Mouse (Mus musculus): ENCODE results near the gene Kmt2e. TPM values are rescaled to one million over a fixed set of nuclear protein-coding genes. Genes with fewer than 3 reads are reported as not detected.

Gene Kmt2e
- polyA plus RNA-seq, 1 experiment = 12.2 TPM

- no peaks in the 10 kb centered on the region for H3K27me3 ChIP-seq (ENCODE audit: control insufficient read depth, insufficient read depth, low read length)
- H3K36me3 ChIP-seq (ENCODE audit: control insufficient read depth, insufficient read depth, low read length) = peaks cover 69% of the 10 kb centered on the region
- H3K27ac ChIP-seq (ENCODE audit: insufficient read depth, low read depth, low read length) = no peak overlapping the region
- no peak overlapping the region for H3K4me3 ChIP-seq (ENCODE audit: low read depth, low read length)
- H3K4me1 ChIP-seq (ENCODE audit: control insufficient read depth, insufficient read depth, insufficient read length, low read length) = no peaks in the 10 kb centered on the region
- no peak for TF ChIP-seq CTCF (IDR thresholded peaks at IDR 0.05; ENCODE audit: extremely low read depth, insufficient read length, insufficient replicate concordance, low read depth, low read length)
- no peak for TF ChIP-seq POLR2A (IDR thresholded peaks at IDR 0.05; ENCODE audit: low read depth, low read length)
- 89% methylated on average over 16 of the region's 16 CpGs for WGBS
Measured at GRCm38 (mm10) chr5:23499257-23499656, 65.0 kb downstream of the Kmt2e start.

GRCm38 (mm10) chr5:23500715-23501114 is 66.5 kb downstream of the Kmt2e start:
- H3K36me3 ChIP-seq (ENCODE audit: control insufficient read depth, insufficient read depth, low read length) = peaks cover 60% of the 10 kb centered on the region
- no peaks in the 10 kb centered on the region for H3K4me1 ChIP-seq (ENCODE audit: control insufficient read depth, insufficient read depth, insufficient read length, low read length)
- TF ChIP-seq CTCF (IDR thresholded peaks at IDR 0.05; ENCODE audit: extremely low read depth, insufficient read length, insufficient replicate concordance, low read depth, low read length) (no peak), POLR2A (IDR thresholded peaks at IDR 0.05; ENCODE audit: low read depth, low read length) (no peak)
- no peak overlapping the region for H3K27ac ChIP-seq (ENCODE audit: insufficient read depth, low read depth, low read length)
- H3K4me3 ChIP-seq (ENCODE audit: low read depth, low read length) = no peak overlapping the region
- H3K27me3 ChIP-seq (ENCODE audit: control insufficient read depth, insufficient read depth, low read length) = no peaks in the 10 kb centered on the region
- WGBS = 89% methylated on average over 6 of the region's 6 CpGs

DNA sequence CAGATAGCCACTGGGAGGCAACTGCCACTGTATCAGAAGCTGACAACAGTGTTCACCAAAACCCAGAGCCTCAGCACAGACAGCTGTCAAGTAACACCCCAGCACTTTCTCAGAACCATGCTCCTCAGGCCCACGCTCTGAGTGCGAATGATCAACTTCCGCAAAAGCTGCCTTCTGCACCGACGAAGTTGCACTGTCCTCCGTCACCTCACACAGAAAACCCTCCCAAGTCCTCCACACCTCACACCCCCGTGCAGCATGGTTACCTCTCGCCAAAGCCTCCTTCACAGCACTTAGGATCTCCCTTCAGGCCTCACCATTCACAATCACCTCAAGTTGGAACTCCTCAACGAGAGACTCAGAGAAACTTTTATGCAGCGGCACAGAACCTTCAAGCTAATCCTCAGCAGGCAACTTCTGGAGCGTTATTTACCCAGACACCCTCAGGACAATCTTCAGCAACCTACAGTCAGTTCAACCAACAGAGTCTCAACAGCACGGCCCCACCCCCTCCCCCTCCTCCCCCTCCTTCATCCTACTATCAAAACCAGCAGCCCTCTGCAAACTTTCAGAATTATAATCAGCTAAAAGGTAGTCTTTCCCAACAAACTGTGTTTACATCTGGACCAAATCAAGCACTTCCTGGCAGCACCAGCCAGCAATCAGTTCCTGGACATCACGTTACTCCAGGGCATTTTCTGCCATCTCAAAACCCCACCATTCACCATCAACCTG is 67.5 kb downstream of the Kmt2e start:
- H3K27ac ChIP-seq (ENCODE audit: insufficient read depth, low read depth, low read length) = no peak overlapping the region
- no peaks in the 10 kb centered on the region for H3K4me1 ChIP-seq (ENCODE audit: control insufficient read depth, insufficient read depth, insufficient read length, low read length)
- TF ChIP-seq CTCF (IDR thresholded peaks at IDR 0.05; ENCODE audit: extremely low read depth, insufficient read length, insufficient replicate concordance, low read depth, low read length) (no peak), POLR2A (IDR thresholded peaks at IDR 0.05; ENCODE audit: low read depth, low read length) (no peak)
- WGBS = 79% methylated on average over 13 of the region's 13 CpGs
- H3K36me3 ChIP-seq (ENCODE audit: control insufficient read depth, insufficient read depth, low read length) = peaks cover 53% of the 10 kb centered on the region
- H3K27me3 ChIP-seq (ENCODE audit: control insufficient read depth, insufficient read depth, low read length) = no peaks in the 10 kb centered on the region
- no peak overlapping the region for H3K4me3 ChIP-seq (ENCODE audit: low read depth, low read length)

DNA sequence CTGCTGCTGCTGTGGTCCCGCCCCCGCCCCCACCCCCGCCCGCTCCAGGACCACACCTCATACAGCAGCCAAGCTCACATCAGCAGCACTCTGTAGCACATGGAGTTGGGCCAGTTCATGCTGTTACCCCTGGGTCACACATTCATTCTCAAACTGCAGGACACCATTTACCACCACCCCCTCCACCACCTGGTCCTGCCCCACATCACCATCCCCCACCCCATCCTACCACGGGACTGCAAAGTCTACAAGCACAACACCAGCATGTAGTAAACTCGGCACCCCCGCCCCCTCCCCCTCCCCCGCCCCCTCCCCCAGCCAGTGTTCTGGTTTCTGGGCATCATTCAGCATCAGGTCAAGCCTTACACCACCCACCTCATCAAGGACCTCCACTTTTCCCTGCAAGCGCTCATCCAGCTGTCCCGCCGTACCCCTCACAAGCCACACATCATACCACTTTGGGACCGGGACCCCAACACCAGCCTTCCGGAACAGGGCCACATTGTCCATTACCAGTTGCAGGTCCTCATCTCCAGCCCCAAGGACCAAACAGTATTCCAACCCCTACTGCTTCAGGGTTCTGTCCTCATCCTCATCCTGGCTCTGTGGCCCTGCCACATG is 68.2 kb downstream of the Kmt2e start:
- no peak overlapping the region for H3K4me3 ChIP-seq (ENCODE audit: low read depth, low read length)
- WGBS = 83% methylated on average over 13 of the region's 13 CpGs
- no peaks in the 10 kb centered on the region for H3K4me1 ChIP-seq (ENCODE audit: control insufficient read depth, insufficient read depth, insufficient read length, low read length)
- TF ChIP-seq CTCF (IDR thresholded peaks at IDR 0.05; ENCODE audit: extremely low read depth, insufficient read length, insufficient replicate concordance, low read depth, low read length) (no peak), POLR2A (IDR thresholded peaks at IDR 0.05; ENCODE audit: low read depth, low read length) (no peak)
- H3K27ac ChIP-seq (ENCODE audit: insufficient read depth, low read depth, low read length) = no peak overlapping the region
- H3K36me3 ChIP-seq (ENCODE audit: control insufficient read depth, insufficient read depth, low read length) = peaks cover 49% of the 10 kb centered on the region
- no peaks in the 10 kb centered on the region for H3K27me3 ChIP-seq (ENCODE audit: control insufficient read depth, insufficient read depth, low read length)

DNA sequence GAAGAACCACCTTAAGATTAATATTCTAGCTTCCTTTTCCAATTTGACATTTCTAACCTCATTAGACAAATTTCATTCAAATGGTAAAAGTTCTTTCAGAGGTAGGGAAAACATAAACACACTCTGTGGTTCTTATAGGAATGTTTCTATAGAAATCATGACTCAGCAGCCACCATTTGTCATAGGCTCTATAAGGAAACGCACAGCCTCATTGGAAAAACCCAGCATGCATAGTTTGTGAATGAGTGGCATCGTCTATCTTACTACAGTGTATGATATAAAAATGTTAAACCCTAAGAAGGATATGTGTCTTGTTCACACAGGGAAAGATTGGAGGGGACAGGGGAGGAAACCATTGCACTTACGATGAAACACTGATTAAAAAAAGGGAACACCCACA is 71.3 kb downstream of the Kmt2e start:
- WGBS = 39% methylated on average over 3 of the region's 3 CpGs
- no peaks in the 10 kb centered on the region for H3K27me3 ChIP-seq (ENCODE audit: control insufficient read depth, insufficient read depth, low read length)
- TF ChIP-seq POLR2A (IDR thresholded peaks at IDR 0.05; ENCODE audit: low read depth, low read length) = no peak
- TF ChIP-seq CTCF (IDR thresholded peaks at IDR 0.05; ENCODE audit: extremely low read depth, insufficient read length, insufficient replicate concordance, low read depth, low read length) = no peak
- H3K4me1 ChIP-seq (ENCODE audit: control insufficient read depth, insufficient read depth, insufficient read length, low read length) = no peaks in the 10 kb centered on the region
- peaks cover 27% of the 10 kb centered on the region for H3K36me3 ChIP-seq (ENCODE audit: control insufficient read depth, insufficient read depth, low read length)
- H3K27ac ChIP-seq (ENCODE audit: insufficient read depth, low read depth, low read length) = no peak overlapping the region
- H3K4me3 ChIP-seq (ENCODE audit: low read depth, low read length) = no peak overlapping the region

GRCm38 (mm10) chr5:23507210-23507609 is 73.0 kb downstream of the Kmt2e start:
- Histone ChIP-seq H3K27ac (ENCODE audit: insufficient read depth, low read depth, low read length) (no peak overlapping the region), H3K4me3 (ENCODE audit: low read depth, low read length) (no peak overlapping the region), H3K4me1 (ENCODE audit: control insufficient read depth, insufficient read depth, insufficient read length, low read length) (no peaks in the 10 kb centered on the region), H3K27me3 (ENCODE audit: control insufficient read depth, insufficient read depth, low read length) (no peaks in the 10 kb centered on the region), H3K36me3 (ENCODE audit: control insufficient read depth, insufficient read depth, low read length) (peaks cover 12% of the 10 kb centered on the region)
- TF ChIP-seq POLR2A (IDR thresholded peaks at IDR 0.05; ENCODE audit: low read depth, low read length) = no peak
- no peak for TF ChIP-seq CTCF (IDR thresholded peaks at IDR 0.05; ENCODE audit: extremely low read depth, insufficient read length, insufficient replicate concordance, low read depth, low read length)
- 79% methylated on average over 4 of the region's 4 CpGs for WGBS

- Histone ChIP-seq H3K27me3 (ENCODE audit: control insufficient read depth, insufficient read depth, low read length) (no peaks in the 10 kb centered on the region), H3K4me1 (ENCODE audit: control insufficient read depth, insufficient read depth, insufficient read length, low read length) (no peaks in the 10 kb centered on the region), H3K4me3 (ENCODE audit: low read depth, low read length) (no peak overlapping the region), H3K27ac (ENCODE audit: insufficient read depth, low read depth, low read length) (no peak overlapping the region), H3K36me3 (ENCODE audit: control insufficient read depth, insufficient read depth, low read length) (peaks cover 10% of the 10 kb centered on the region)
- no peak for TF ChIP-seq CTCF (IDR thresholded peaks at IDR 0.05; ENCODE audit: extremely low read depth, insufficient read length, insufficient replicate concordance, low read depth, low read length)
- no peak for TF ChIP-seq POLR2A (IDR thresholded peaks at IDR 0.05; ENCODE audit: low read depth, low read length)
- 90% methylated on average over 6 of the region's 6 CpGs for WGBS
Measured at GRCm38 (mm10) chr5:23508630-23509029, 74.4 kb downstream of the Kmt2e start.
